Mouse (Mus musculus): ENCODE results near the gene Map3k14.

The Map3k14 gene

GRCm38 (mm10) chr11:103176510-103176909 lies 90.8 kb downstream of the Map3k14 start:
- in situ Hi-C loops (cut with MseI, MboI), result loop anchor here in 1 of 2 experiments (10.0 kb wide), 1 partner anchor 148 kb away; no protein-coding TSS in a partner anchor

- in situ Hi-C loops (cut with MseI, MboI), result loop anchor here in 1 of 2 experiments (10.0 kb wide), 1 partner anchor 149 kb away; no protein-coding TSS in a partner anchor
Measured at GRCm38 (mm10) chr11:103175688-103176442, 91.4 kb downstream of the Map3k14 start.

- in situ Hi-C loops (cut with MseI, MboI), result loop anchor here in 1 of 2 experiments (10.0 kb wide), 1 partner anchor 150 kb away; no protein-coding TSS in a partner anchor
Measured at GRCm38 (mm10) chr11:103174891-103175391, 92.3 kb downstream of the Map3k14 start.

GRCm38 (mm10) chr11:103174411-103174832 lies 92.8 kb downstream of the Map3k14 start:
- in situ Hi-C loops (cut with MseI, MboI), result loop anchor here in 1 of 2 experiments (10.0 kb wide), 1 partner anchor 150 kb away; no protein-coding TSS in a partner anchor

GRCm38 (mm10) chr11:103173771-103174344 lies 93.4 kb downstream of the Map3k14 start:
- in situ Hi-C loops (cut with MseI, MboI), result loop anchor here in 1 of 2 experiments (10.0 kb wide), 1 partner anchor 151 kb away; no protein-coding TSS in a partner anchor

GRCm38 (mm10) chr11:103173041-103173770 lies 94.1 kb downstream of the Map3k14 start:
- in situ Hi-C loops (cut with MseI, MboI), result loop anchor here in 1 of 2 experiments (10.0 kb wide), 1 partner anchor 152 kb away; no protein-coding TSS in a partner anchor

- in situ Hi-C loops (cut with MseI, MboI), result loop anchor here in 1 of 2 experiments (10.0 kb wide), 1 partner anchor 152 kb away; no protein-coding TSS in a partner anchor
Measured at GRCm38 (mm10) chr11:103172392-103173040, 94.8 kb downstream of the Map3k14 start.

GRCm38 (mm10) chr11:103171703-103172391 lies 95.4 kb downstream of the Map3k14 start:
- in situ Hi-C loops (cut with MseI, MboI), result loop anchor here in 1 of 2 experiments (10.0 kb wide), 1 partner anchor 153 kb away; no protein-coding TSS in a partner anchor

- in situ Hi-C loops (cut with MseI, MboI), result loop anchor here in 1 of 2 experiments (10.0 kb wide), 1 partner anchor 154 kb away; no protein-coding TSS in a partner anchor
Measured at GRCm38 (mm10) chr11:103171286-103171620, 96.0 kb downstream of the Map3k14 start.

- in situ Hi-C loops (cut with MseI, MboI), result loop anchor here in 1 of 2 experiments (10.0 kb wide), 1 partner anchor 154 kb away; no protein-coding TSS in a partner anchor
Measured at GRCm38 (mm10) chr11:103170494-103171285, 96.6 kb downstream of the Map3k14 start, which contains the start of gene Fmnl1. Gene Fmnl1, plus strand, starts transcription at chr11:103171107.

GRCm38 (mm10) chr11:103170111-103170493 lies 97.2 kb downstream of the Map3k14 start:
- in situ Hi-C loops (cut with MseI, MboI), result loop anchor here in 1 of 2 experiments (10.0 kb wide), 1 partner anchor 155 kb away; no protein-coding TSS in a partner anchor

Measured in mouse trophoblast stem cell (cell line).